Mouse (Mus musculus) bone marrow macrophage, adult 2 months (primary cell): ENCODE data around the gene Pdzd11.

ENCODE experiments used
- CTCF ChIP-seq: IDR thresholded peaks from 2 replicates; pipeline ENCODE4 v1.5.1; 2012; ENCODE audit warnings: low read depth, mild to moderate bottlenecking, low read length, moderate library complexity
- POLR2A ChIP-seq: IDR thresholded peaks from 2 replicates; pipeline ENCODE4 v1.6.1; 2012; ENCODE audit warnings: mild to moderate bottlenecking, low read depth, low read length, borderline replicate concordance

DNA sequence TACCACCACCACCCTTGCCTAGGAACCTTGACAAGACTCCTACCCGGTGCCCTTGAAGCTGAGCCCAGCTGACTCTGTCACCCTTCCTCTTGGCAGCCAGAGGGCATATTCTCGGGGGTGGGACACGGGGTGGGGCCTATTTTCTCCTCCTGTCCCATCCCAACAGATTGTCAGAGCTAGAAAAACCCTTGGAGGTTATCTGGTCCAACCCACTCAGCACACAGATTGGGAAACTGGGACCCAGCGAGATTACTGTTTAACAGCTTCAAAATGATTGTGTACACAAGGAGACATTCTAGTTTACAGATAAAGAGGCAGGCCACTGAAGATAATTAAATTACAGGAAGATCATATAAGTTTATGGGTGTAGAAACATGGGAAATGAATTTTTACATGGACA is 31.6 kb downstream of the Pdzd11 start, which contains the start of gene P2ry4:
- TF ChIP-seq CTCF (no peak), POLR2A (no peak)
